Mouse (Mus musculus): Measurements from ENCODE around the gene Gltp. TPM values are rescaled to one million over a fixed set of nuclear protein-coding genes. Genes with fewer than 3 reads are reported as not detected.

Gene Gltp
- total and polyA plus RNA-seq, 3 experiments = 14.2 to 37.8 (median 17.0) TPM

DNA sequence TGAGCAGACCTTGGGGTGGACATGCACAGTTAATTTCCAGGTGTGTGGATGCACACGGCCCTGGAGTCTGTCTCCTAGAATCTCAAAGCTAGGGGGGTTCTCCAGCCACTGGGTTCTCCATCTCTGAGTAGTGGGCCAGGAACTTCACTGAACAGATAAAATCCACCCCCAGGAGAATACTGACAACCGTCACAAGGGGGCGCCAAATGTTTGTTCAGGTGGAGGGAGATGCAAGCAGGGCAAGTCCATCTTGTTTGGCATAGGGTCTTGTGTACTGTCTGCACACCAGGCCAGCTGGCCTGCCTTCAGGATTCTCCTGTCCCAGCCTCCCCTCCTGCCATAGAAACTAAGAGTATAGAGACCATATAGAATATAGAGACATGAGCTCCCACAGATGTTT, 65.2 kb downstream of the Gltp start:
- intact Hi-C loops (cut with DNase I) = loop anchor here (5.0 to 10.0 kb wide), 2 partner anchors 42 to 311 kb away; no protein-coding TSS in a partner anchor
- TF ChIP-seq CTCF (IDR thresholded peaks at IDR 0.05) = peak; percentile 79
- no peak for TF ChIP-seq POLR2A (IDR thresholded peaks at IDR 0.05; ENCODE audit: insufficient read depth, low read depth, low read length)
- no peak for TF ChIP-seq EP300 (IDR thresholded peaks at IDR 0.05; ENCODE audit: insufficient read depth, low read depth, low read length)
- Histone ChIP-seq H3K27me3 (ENCODE audit: control insufficient read depth, insufficient read depth, low read length) (no peaks in the 10 kb centered on the region), H3K27ac (no peak overlapping the region), H3K9ac (ENCODE audit: low read depth, low read length) (no peak overlapping the region), H3K79me2 (replicated peaks; ENCODE audit: control insufficient read depth, insufficient read depth, low read length) (no peaks in the 10 kb centered on the region), H3K4me3 (no peak overlapping the region), H3K4me1 (ENCODE audit: control insufficient read depth, insufficient read depth, low read length) (no peaks in the 10 kb centered on the region), H3K36me3 (ENCODE audit: control insufficient read depth, insufficient read depth, low read length) (no peaks in the 10 kb centered on the region)
- peak; percentile 39 to 71 for DNase-seq
- WGBS = 14% methylated on average over 3 of the region's 3 CpGs

DNA sequence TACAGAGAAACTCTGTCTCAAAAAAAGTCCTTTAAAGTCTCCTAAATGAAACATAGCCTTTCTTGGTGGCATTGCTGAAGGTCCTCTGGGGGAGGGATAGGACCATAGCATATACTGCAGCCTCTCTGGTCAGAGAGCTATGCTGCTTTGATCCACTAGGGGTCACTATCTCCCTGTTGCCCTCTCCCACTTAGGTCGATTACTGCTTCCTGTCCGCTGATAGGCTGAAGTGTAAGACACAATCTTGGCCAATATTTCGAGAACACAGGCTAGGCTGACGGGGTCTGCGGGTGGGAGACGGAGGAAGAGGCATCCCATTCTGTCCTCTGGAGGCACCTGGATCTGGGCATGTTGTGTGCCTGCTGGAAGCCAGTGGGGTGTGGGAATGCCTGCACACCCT, 70.5 kb downstream of the Gltp start:
- Histone ChIP-seq H3K4me1 (ENCODE audit: control insufficient read depth, insufficient read depth, low read length) (no peaks in the 10 kb centered on the region), H3K27me3 (ENCODE audit: control insufficient read depth, insufficient read depth, low read length) (no peaks in the 10 kb centered on the region), H3K36me3 (ENCODE audit: control insufficient read depth, insufficient read depth, low read length) (no peaks in the 10 kb centered on the region), H3K27ac (no peak overlapping the region), H3K9ac (ENCODE audit: low read depth, low read length) (no peak overlapping the region), H3K79me2 (replicated peaks; ENCODE audit: control insufficient read depth, insufficient read depth, low read length) (no peaks in the 10 kb centered on the region), H3K4me3 (no peak overlapping the region)
- whole genome bisulfite sequencing = 42% methylated on average over 6 of the region's 6 CpGs
- TF ChIP-seq CTCF (IDR thresholded peaks at IDR 0.05) (peak; percentile 74), EP300 (IDR thresholded peaks at IDR 0.05; ENCODE audit: insufficient read depth, low read depth, low read length) (no peak)
- no peak for DNase-seq
- intact Hi-C loops (cut with DNase I) = loop anchor here (10.0 kb wide), 1 partner anchor 306 kb away; no protein-coding TSS in a partner anchor

Small RNAs within 50 kb of the gene (microRNA-seq; reads per million reads assigned to microRNA genes)
- gene Mir7028 = 0 to 0.56 reads per million in 2 experiments

Other genes with a start within 250 kb of the Gltp start
- 10 to 100 TPM; 19.4 to 21.0 TPM for gene Mmab, start 246.9 kb downstream of the Gltp start, total RNA-seq (2021)
- 24.7 and 28.2 TPM in 2 replicates for gene Mmab, start 246.9 kb downstream of the Gltp start, polyA plus RNA-seq (2012; rRNA removed)
- gene Mvk, start 246.7 kb downstream of the Gltp start, total RNA-seq (2021) = 10 to 100 TPM in 1 of 2 experiments, 1 to 10 TPM in 1; 9.8 to 10.6 TPM
- gene Mvk, start 246.7 kb downstream of the Gltp start, polyA plus RNA-seq (2012; rRNA removed) = 10.9 and 12.4 TPM in 2 replicates
- 1 to 10 TPM; 2.1 to 5.0 TPM for gene Fam222a, start 123.0 kb downstream of the Gltp start, total RNA-seq (2021)
- 2.0 and 2.8 TPM in 2 replicates for gene Fam222a, start 123.0 kb downstream of the Gltp start, polyA plus RNA-seq (2012; rRNA removed)
- gene Trpv4, start 32.6 kb downstream of the Gltp start, total RNA-seq (2021) = 1 to 10 TPM; 3.6 to 5.1 TPM
- 4.6 and 7.5 TPM in 2 replicates for gene Trpv4, start 32.6 kb downstream of the Gltp start, polyA plus RNA-seq (2012; rRNA removed)
- gene Tchp, start 16.8 kb upstream of the Gltp start, total RNA-seq (2021) = 1 to 10 TPM; 3.4 to 4.0 TPM
- gene Tchp, start 16.8 kb upstream of the Gltp start, polyA plus RNA-seq (2012; rRNA removed) = 6.1 and 8.5 TPM in 2 replicates
- gene Ankrd13a, start 83.7 kb upstream of the Gltp start, total RNA-seq (2021) = 10 to 100 TPM; 31.4 to 32.9 TPM
- gene Ankrd13a, start 83.7 kb upstream of the Gltp start, polyA plus RNA-seq (2012; rRNA removed) = 21.3 and 32.2 TPM in 2 replicates
- gene Git2, start 84.5 kb upstream of the Gltp start, total RNA-seq (2021) = 10 to 100 TPM; 27.6 to 28.7 TPM
- gene Git2, start 84.5 kb upstream of the Gltp start, polyA plus RNA-seq (2012; rRNA removed) = 32.6 and 35.3 TPM in 2 replicates
- 1 to 10 TPM; 3.2 to 4.9 TPM for gene 1500011B03Rik, start 132.5 kb upstream of the Gltp start, total RNA-seq (2021)
- gene 1500011B03Rik, start 132.5 kb upstream of the Gltp start, polyA plus RNA-seq (2012; rRNA removed) = 4.3 and 7.4 TPM in 2 replicates
- gene 4930519G04Rik, start 162.7 kb upstream of the Gltp start, total RNA-seq (2021) = not detected
- gene 4930519G04Rik, start 162.7 kb upstream of the Gltp start, polyA plus RNA-seq (2012; rRNA removed) = not detected in 2 replicates
- gene Gm9936, start 167.7 kb upstream of the Gltp start, total RNA-seq (2021) = not detected
- not detected in 2 replicates for gene Gm9936, start 167.7 kb upstream of the Gltp start, polyA plus RNA-seq (2012; rRNA removed)
- gene Oasl2, start 206.0 kb upstream of the Gltp start, total RNA-seq (2021) = 1 to 10 TPM; 5.8 to 7.3 TPM
- 11.7 and 14.2 TPM in 2 replicates for gene Oasl2, start 206.0 kb upstream of the Gltp start, polyA plus RNA-seq (2012; rRNA removed)
- gene Oasl1, start 232.3 kb upstream of the Gltp start, total RNA-seq (2021) = 1 to 10 TPM in 1 of 2 experiments, under 1 TPM in 1; 0.91 to 1.0 TPM
- 1.5 and 2.0 TPM in 2 replicates for gene Oasl1, start 232.3 kb upstream of the Gltp start, polyA plus RNA-seq (2012; rRNA removed)

Measured in heart, adult 2 months (tissue).